Mouse (Mus musculus): Measurements from ENCODE around the gene Pdcd10. TPM values are rescaled to one million over a fixed set of nuclear protein-coding genes. Genes with fewer than 3 reads are reported as not detected.

The Pdcd10 gene
- polyA plus RNA-seq, 1 experiment from 2014 or later, result 93.0 TPM

Other genes with a start within 250 kb of the Pdcd10 start
- gene Wdr49, start 74.7 kb downstream of the Pdcd10 start, polyA plus RNA-seq (2015; fragmentation: Nextera tagmentation; extraction: Ambion mirVana), result not detected in 2 replicates
- gene Serpini1, start 691 bp upstream of the Pdcd10 start, polyA plus RNA-seq (2015; fragmentation: Nextera tagmentation; extraction: Ambion mirVana), result 32.4 and 34.7 TPM in 2 replicates
- not detected in 2 replicates for gene Gm29133, start 191.3 kb upstream of the Pdcd10 start, polyA plus RNA-seq (2015; fragmentation: Nextera tagmentation; extraction: Ambion mirVana)

All from intestine, embryonic 15.5 days (tissue).